Mouse (Mus musculus): ENCODE results near the gene Esrrg. TPM values are rescaled to one million over a fixed set of nuclear protein-coding genes. Genes with fewer than 3 reads are reported as not detected.

Esrrg gene
- polyA plus RNA-seq, 1 experiment: 0.43 TPM

DNA sequence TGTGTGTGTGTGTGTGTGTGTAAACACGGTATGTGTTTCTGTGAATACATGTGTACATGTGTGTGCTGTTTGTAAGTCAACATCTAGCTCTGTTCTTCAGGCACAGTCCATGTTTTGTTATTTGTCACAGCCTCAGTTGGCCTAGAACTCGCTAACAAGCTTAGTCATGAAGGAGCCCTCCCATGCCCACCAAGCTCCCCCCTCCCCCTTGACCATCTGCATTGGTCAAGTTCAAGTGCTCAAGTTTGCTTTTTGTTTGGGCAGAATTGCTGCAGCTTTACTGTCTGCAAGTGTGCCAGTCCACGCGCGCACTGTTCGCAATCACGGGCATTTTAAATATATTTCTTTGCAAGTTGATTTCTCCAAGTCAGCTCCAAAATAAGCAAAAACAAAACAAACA lies 298.8 kb downstream of the Esrrg start:
- DNase-seq (ENCODE audit: low spot score): no peak

DNA sequence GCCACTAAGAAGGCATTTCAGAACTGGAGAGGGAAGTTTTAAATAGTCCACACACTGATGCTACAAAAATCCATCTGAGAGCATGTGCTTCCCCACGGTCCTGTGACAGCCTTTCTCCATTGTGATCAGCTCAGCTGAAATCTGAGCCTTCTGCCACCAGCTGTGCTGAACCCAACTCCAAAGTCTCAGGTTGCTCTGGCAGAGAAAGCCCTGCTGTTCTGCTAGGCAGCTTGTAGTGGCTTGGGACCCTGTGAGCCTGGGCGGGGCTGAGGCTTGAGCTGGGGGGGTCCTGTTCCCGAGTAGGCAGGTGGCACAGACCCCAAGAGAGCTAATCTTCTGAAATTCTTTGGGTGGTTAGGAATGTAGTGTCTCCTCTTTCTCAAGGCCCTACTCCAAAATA lies 299.3 kb downstream of the Esrrg start:
- DNase-seq (ENCODE audit: low spot score): no peak

DNA sequence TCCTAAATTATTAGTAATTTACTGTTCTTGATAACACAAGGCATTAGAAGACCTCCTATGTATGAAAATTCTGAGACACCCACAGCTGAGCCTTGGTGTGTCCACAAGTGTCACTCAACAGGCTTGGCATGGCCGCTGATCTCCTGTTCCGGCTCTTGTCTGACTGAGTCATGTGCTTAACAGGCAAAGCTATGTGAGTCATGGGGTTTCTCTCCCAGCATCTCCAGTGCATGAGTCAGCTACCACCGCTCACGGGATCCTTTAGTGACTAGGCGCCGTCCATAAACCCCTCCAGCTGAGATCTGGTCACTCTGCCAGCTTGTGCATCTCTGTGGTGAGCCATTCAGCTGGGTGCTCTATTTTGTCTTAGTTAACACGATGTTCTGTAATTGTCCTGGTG lies 302.1 kb downstream of the Esrrg start:
- DNase-seq (ENCODE audit: low spot score): no peak

DNA sequence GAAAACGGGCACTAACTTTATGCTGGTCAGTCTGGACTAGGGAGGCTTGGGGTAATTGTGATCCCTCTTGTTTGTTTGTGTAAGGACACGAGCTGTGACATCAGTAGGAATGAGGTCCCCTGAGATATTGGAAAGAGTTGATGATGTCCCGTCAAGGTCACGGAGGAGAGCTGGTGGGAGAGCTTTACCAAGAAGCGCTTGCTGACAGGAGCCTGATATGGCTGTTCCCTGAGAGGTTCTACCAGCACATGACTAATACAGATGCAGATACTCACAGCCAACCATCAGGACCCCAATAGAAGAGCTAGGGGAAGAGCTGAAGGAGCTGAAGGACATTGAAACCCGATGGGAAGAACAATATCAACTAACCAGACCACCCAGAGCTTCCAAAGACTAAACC lies 302.6 kb downstream of the Esrrg start:
- no peak for DNase-seq (ENCODE audit: low spot score)

DNA sequence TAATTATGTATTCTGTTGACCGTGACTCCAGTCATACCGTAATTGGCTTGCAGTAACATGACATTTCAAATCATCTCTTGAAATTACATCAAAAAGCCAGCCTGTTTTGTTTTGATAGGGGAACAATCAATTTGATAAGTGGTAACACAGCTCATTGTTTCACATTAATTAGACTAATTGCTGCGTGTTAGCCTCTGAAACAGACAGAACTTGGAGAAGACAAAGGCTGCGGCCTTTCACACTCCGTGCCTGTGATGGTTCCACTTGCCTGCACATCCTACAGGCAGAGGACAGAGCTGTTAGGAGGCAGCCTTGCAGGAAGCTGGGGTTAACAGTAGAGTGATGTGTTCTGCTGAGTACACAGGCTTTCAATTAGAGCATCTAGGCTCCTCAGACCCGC lies 309.7 kb downstream of the Esrrg start:
- no peak for DNase-seq (ENCODE audit: low spot score)

DNA sequence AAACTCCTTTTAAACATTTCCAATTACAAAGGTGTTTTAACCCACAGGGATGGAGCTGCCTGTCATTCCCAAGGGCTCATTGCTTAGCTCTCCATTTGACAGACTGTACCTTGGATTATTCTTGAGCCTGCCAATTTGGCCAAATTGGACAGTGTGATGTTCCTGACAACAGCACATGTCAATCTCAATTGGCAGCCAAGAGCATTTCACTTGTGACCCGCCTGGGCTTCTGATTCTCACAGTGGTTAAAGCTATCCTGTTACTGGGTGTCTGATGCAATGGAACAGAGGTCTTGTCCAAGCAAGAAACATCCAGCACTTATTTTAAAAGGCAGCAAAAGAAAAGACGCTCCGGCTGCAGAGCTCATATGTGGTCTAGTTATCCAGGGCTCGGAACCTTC lies 310.3 kb downstream of the Esrrg start:
- DNase-seq (ENCODE audit: low spot score): no peak

DNA sequence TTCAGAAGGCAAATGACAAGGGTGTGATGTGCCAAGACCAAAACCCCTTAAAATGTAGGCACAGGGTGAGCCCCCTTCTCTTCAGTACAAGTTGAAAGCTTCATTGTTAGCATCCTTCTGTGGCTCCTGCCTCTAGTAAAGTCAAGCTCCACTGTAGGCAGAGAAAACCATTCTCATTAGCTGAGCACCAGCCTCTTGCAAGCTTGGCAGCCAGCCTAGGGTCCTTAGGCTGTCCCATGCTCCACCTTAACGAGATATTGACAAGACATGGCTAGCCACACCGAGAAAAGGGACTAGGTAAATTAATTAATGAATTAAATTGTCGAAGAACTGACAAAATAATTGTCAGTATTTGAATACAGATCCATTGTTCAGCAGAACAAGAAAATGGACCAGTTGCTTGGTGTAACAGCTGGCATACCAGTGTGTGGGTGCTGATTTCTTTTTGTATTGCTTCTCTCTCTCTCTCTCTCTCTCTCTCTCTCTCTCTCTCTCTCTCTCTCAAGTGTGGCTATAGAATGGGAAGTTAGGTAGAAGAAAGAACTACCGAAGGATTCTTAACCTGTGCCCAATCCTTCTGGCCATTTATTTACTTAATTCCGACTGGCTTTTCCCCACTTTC lies 311.7 kb downstream of the Esrrg start:
- DNase-seq (ENCODE audit: low spot score): no peak

DNA sequence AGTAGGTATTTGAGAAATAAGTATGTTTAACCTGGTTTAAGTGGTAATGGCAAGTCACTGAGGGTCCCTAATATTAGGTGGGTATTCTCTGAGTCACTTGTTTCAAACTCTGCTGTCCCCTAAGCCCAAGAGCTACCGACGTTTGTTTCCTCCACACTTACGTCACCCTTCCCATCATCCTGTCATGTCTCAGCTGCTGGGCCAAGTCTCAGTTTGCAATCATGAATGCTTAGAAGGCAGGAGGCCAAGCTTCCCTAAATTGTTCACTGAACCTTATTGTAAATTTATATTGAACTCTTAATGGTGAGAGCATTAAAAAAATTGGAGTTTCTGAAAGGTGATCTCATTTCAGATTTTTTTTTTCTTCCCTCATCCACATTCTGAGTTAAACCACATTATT lies 322.6 kb downstream of the Esrrg start:
- DNase-seq (ENCODE audit: low spot score): no peak

DNA sequence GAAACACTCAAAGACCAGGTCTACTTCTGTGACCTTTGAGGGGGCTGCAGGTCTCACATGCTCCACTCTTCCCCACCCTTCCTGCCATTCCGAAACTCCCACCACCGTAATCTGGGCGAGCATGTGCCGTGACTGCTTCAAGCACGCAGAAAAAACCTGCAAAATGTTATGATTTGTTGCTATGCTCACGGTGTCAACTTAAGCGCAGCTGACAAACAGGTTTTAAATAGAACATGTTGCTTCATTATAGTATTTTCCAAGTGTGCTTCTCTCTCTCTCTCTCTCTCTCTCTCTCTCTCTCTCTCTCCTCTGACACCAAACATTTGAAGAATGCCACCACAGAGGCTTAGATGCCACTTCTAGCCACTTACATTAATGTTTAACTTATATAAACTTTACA lies 330.1 kb downstream of the Esrrg start:
- no peak for DNase-seq (ENCODE audit: low spot score)

DNA sequence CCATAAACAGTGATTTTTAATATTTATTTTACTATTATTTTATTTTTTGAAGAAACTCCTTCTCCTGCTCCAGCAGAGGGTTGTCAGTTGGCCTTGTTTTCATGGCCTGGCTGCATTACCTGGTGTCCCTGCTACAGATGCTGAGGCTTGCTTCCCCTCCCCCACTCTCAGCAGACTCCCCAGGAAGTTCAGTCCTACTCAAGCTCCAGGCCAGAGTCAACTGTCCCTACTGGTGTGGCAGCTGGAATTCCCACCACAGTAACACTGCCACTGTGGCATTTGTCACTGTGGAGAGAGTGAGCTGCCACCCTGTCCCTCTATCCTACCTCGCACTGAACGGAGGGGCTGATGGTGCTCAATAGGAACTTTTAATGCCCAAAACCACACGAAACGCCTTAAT lies 330.5 kb downstream of the Esrrg start:
- DNase-seq (ENCODE audit: low spot score): no peak

DNA sequence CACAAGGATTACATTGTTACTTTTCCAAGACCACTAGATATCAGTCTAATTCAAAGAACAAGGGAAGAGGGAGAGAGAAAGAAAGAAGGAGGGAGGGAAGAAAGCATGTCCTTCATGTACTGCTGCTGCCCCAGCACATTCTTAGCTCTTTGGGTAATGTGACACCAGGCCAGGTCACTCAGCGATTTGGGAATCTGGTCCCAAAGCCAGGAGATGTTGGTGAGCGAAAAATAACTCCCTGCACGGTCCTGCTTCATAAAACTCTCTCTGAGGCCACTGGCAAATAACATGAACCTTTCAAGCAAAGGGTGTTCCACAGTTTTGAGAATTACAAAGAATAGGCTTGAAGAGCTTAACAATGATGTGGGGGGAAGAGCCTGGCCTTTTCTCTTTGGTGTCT lies 342.9 kb downstream of the Esrrg start:
- no peak for DNase-seq (ENCODE audit: low spot score)

DNA sequence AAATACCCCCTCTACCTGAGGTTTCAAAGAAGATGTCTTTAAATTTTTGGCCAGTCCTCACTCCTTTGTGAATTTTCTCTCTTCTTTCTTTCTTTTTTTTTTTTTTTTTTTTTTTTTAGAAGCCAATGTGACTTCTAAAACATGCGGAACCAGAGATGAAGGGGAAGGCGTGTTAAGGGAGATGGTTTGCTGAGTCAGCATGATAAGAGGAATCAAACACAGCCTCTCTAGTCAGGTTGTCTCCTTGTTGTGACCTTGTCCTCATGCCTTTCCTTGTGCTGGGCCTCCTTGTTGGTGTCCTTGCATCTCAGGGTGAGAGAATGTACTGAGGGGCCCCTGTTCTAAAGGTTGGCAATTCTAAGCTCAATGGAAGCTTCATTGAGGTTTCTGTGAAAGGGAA lies 348.1 kb downstream of the Esrrg start:
- no peak for DNase-seq (ENCODE audit: low spot score)

DNA sequence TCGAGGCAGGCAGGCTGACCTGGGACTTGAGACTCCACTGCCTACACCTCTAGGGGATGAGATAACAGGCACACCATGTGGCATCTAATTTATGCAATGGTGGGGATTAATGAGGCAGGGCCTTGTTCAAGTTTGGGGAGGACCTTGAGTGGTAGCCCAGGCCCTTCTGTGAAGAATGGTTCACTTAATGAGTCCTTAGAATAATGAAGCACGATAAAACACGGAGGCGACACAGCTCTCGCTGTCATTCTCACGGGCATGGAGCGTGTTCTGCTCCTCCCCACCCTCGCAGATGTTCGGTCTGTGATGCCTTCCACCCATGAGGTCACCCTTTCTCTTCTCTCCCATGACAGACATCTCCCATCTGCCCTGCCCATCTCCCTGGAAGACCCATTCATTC lies 350.6 kb downstream of the Esrrg start:
- no peak for DNase-seq (ENCODE audit: low spot score)

DNA sequence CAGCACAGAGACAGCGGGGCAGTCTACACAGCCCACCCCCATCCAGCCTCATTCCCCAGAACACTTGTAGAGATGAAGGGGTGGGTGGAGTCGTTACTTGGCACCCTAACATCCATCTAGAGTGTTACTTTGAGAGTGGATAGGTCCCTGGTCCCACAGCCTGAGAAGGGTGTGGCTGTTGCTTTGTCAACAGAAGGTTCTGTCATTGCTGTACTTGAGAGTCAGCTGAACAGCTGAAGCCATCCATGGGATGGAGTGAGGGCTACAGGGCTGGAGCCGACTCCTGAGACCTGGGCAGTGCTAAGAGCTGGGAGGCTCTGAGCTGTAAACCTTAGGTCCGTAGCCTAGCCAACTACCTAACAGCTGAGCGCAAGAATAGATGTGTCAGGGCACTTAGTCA lies 352.9 kb downstream of the Esrrg start:
- no peak for DNase-seq (ENCODE audit: low spot score)

DNA sequence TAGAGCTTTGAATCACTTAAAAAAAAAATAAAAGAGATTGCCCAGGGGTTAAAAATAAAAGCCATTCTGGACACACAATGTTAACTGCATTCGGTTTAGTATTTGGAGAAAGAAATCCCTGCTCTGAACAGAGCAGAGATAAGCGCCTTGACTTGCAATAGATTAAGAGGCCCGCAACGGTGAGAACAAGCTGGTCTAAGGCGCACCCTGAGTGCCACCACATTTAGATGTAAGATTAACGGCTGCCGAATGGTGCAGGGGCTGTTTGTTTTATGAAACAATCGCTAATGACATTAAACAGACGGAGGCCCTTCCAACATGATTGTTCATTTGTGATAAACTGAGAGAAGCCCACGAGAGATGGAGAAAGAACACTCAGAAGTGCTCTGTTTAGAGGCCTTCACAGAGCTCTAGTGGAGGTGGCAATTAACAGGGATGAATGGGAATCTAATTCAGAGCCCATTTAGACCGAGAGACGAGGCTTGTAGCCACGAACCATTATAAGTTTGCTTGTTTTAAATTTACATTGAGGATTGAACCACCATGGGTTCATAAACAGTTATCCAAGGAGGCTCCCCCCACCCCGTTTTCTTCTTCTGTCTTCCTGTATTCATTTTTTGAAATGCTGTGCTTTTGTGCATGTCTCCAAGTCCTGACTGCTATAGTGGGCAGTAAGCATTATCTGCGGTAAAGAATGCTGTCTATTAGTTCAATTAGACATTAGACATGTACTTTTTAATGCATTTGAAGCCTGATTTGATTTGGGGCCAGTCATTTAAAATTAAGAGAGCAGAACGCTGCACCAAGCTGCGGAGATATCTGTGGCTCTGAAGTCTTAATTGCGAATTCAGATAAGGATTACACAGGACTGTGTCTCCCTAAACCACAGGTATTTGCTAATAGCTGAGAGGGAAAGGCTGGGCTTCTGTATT lies 356.5 kb downstream of the Esrrg start:
- DNase-seq (ENCODE audit: low spot score): no peak

DNA sequence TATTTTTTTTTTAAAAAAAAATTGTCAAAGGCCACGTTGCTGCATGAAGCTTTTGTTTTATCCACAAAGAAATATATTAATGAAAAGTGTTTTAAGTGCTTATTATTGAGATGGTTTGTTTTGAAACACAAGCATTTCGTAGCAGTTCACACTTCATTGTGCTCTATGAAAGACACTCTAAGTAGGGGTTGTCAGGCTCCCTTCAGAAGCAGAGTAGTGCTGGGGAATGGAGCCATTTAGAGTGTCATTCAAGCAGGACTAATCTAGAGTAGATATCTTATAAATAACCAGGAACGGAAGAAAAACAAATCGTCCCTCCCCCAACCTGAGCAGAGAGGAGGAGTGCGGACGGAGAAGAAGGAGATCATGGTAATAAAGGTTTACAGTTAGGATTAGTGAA lies 357.3 kb downstream of the Esrrg start:
- DNase-seq (ENCODE audit: low spot score): no peak

DNA sequence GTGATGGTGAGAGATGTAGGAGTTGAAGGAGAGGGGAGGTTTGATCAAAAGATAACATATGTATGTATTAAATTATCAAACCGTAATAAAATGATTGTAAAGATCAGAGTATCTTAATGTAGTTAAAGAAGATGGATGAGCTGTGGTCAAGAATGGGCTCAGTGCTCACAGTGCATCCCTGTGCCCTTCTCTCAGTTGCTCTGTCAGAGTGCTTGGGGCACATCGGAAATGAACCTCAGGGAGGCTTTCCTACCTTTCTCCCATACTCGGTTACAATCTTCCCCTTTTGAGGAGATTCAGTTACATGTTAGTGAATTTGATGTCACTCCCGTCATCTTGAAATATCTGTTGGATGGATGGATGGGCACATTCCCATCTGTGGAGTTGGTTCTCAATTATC lies 359.8 kb downstream of the Esrrg start:
- DNase-seq (ENCODE audit: low spot score): no peak

DNA sequence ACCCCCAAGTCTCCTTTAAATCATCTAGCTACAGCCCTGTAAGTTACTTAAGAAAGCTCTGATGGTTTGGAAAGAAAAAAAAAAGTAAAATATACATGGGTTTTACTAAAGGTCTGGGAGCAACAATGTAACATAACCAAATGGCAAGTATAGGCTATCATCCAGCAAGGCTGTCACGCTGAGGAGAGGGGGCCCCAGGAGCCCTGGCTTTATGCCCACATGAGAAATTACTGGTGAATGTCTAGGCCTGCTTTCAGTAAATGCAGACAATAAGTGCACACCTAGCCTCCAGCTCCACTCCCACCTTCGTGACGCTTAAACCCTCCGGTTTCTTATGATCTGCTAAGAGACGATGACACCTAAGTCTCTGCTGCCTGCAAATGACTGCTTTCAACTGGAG lies 360.9 kb downstream of the Esrrg start:
- DNase-seq (ENCODE audit: low spot score): no peak

DNA sequence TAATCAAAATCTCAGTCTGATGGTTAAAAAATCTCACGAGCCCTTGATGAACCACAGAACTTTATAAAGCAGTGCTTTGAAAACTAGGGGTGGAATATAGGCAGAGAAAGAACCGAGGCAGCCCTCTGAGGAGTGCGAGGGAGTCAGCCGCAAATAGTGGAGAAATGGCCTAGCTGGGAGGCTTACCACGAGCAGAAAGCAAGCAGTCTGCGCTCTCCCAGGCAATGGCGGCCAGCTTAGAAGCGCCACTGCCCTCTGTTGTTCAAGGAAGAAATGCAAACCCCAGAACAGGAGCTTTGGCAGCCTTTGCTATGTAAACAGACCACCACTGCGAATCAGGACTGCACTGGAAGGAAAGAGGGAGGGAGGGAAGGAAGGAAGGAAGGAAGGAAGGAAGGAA lies 365.8 kb downstream of the Esrrg start:
- no peak for DNase-seq (ENCODE audit: low spot score)

DNA sequence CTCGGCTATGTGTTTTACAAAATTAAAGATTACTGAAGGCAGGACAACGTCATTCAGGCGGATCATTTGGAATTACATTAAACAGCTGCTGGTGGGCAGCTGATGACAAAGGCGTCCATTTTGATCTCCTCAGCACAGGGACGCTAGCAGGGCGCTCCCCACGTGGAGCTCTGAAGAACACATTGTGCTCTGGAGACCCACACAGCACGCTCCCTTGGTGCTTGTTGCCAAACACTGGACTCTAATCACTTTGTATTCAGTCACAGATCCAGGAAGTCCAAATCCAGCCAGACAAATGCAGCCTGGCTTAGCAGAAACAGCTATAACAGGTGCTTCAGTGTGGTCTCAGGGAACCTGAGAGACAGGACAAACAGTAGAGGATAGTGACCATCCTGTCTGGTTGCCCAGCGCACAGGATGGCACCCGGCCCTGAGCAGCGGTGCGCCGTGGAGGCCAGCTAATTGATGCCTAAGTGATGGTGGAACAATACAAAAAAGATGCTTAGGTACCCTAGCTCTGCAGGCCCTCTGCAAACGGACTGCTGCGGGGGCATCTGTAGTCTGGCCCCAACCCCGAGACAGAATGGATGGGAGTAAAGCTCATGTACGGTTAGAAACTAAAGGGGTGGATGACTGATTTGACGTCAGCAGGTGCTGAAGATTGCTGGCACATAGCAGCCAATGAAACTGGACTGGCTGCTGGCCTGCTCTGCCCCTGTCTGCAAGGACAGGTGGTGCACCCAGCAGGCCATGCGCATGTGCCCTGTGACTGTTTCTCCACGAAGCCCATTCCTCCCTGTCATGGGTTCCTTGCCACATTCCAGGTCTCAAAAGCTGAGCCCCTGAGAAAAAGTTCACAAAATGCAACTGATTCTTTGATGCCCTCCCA lies 367.1 kb downstream of the Esrrg start:
- DNase-seq (ENCODE audit: low spot score): no peak

DNA sequence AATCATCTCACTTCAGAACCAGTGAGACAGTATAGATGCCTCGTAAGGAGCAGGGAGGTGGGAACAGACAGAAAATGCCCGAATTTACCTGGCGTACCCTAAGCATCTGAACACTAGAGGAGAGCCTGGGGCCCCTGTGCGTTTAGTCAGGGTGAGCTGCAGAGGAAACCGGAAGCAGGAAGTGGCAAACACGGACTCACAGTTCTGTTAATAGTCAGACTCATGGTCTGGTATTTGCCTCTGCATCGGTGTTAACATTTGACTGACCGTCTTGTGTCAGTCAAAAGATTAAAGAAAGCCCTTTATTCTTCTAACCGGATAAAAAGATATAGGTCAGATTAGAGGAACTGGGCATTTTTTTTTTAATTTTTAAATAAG lies 367.8 kb downstream of the Esrrg start:
- DNase-seq (ENCODE audit: low spot score): no peak

DNA sequence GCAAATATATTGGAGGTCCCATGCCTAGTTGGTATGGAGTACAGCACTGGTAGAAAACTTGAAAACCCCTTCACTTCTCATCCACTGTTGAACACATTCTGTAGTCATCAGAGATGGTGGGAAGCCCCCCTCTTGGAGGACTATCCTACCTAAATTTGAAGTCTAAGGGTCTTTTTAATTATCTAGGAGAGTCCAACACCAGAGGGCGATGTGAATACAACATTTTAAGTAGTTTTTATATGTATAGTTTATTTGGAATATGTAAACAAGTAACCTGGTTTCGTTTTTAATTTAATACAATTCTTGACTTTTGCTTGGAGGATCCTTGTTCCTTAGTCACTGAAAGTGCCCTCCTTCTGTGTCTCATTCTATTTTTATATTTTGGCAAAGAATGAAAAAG lies 372.4 kb downstream of the Esrrg start:
- DNase-seq (ENCODE audit: low spot score): no peak

DNA sequence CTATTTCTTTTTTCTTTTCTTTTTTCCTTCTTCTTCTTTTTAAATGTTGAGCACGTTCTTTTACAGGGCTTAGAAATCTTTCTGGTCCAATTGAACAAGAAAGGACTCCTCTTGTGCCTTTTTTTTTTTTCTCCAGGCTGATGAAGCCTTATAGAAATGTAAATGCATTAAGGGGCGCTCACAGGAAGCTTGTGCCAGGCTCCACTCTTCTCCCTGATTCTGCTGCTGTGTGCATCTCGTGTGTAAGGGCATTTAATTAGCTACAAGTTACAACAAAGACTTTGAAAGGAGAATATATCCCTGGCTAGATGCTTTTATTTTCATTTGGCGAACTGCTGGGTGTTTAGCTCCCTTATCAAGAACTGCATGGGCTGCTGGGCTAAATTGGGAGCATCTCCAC lies 374.6 kb downstream of the Esrrg start:
- no peak for DNase-seq (ENCODE audit: low spot score)
